22 mouse cellular contexts compared by ENCODE assay signal in the genomic region with DNA sequence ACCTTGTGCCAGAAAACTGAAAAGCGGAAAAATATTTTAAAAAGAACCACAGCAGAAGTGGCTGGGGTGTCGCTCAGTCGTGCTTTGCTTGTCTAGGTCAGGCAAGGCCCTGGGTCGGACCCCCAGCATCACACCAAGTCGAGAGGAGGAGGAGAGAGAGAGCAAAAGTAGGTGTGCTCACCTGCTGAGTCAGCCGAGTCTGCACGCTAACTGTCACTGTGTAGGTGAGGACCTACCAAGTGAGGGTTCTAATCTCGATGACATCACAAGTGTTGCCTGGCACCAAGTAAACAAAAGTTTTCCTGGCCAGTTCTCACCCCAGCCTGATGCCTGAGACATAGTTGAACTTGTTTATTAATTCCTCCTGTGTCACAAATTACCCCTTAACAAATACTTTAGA. TPM values are rescaled to one million over a fixed set of nuclear protein-coding genes. Genes with fewer than 3 reads are reported as not detected.
DNase-seq lines count a peak whose midpoint lies in the region; ATAC-seq lines count a peak whose summit lies in the region.
"Had no signal": no experiment of that assay in that cellular context is flagged by ENCODE, and none has a peak within 500 bp of the region (broad histone marks: within the 10 kb centered on the region; RNA-seq: fewer than 3 reads in every experiment).

No protein-coding gene starts in this region.

- H3K36me3 ChIP-seq in heart, embryonic 13.5 days, result 0 out of 2 replicates have a peak, but pooled peaks cover 5% of the 10 kb centered on the region
- 0 out of 2 replicates have a peak, but pooled peaks cover 3% of the 10 kb centered on the region for H3K36me3 ChIP-seq in heart, embryonic 10.5 days
- 0 out of 2 replicates have a peak, but pooled peaks cover 9% of the 10 kb centered on the region for H3K36me3 ChIP-seq in midbrain, embryonic 12.5 days
- H3K36me3 ChIP-seq in midbrain, embryonic 11.5 days (ENCODE audit: control insufficient read depth, insufficient read depth, low read length), result no peaks in the 10 kb centered on the region
- H3K36me3 ChIP-seq in midbrain, embryonic 13.5 days, result peaks cover 13% of the 10 kb centered on the region
- H3K36me3 ChIP-seq in neural tube, embryonic 15.5 days, result peaks cover 11% of the 10 kb centered on the region
- H3K36me3 ChIP-seq: liver, embryonic 13.5 days; lung, embryonic 15.5 days; stomach, embryonic 15.5 days had no signal

- DNase-seq in heart, embryonic 10.5 days (ENCODE audit: low spot score), result no peak
- DNase-seq in midbrain, embryonic 11.5 days (ENCODE audit: low spot score, missing footprints), result no peak
- DNase-seq: adrenal gland, postnatal 25 days; cerebellum, adult 2 months; gastrocnemius, postnatal 25 days; heart, postnatal 14 days; kidney, adult 2 months; kidney, postnatal 10 days; left cerebral cortex, postnatal 4 days; liver, embryonic 13.5 days had no signal

- peaks cover 4% of the 10 kb centered on the region; the same call in 1 of the 2 replicates for H3K27me3 ChIP-seq in heart, embryonic 13.5 days (replicated peaks)
- 0 out of 2 replicates have a peak, but pooled peaks cover 4% of the 10 kb centered on the region for H3K27me3 ChIP-seq in heart, embryonic 10.5 days (ENCODE audit: insufficient read depth, poor library complexity, severe bottlenecking)
- H3K27me3 ChIP-seq in midbrain, embryonic 12.5 days, result peaks cover 11% of the 10 kb centered on the region
- no peaks in the 10 kb centered on the region for H3K27me3 ChIP-seq in midbrain, embryonic 11.5 days (ENCODE audit: control insufficient read depth, insufficient read depth, low read length)
- peaks cover 12% of the 10 kb centered on the region for H3K27me3 ChIP-seq in midbrain, embryonic 13.5 days
- H3K27me3 ChIP-seq in neural tube, embryonic 15.5 days (replicated peaks), result no peaks in the 10 kb centered on the region; the same call in 1 of the 2 replicates
- H3K27me3 ChIP-seq: CH12.LX; liver, embryonic 13.5 days; lung, embryonic 15.5 days; stomach, embryonic 15.5 days had no signal

- no peak overlapping the region for H3K9ac ChIP-seq in heart, embryonic 13.5 days
- H3K9ac ChIP-seq in midbrain, embryonic 12.5 days (replicated peaks), result no peak overlapping the region
- no peak overlapping the region for H3K9ac ChIP-seq in midbrain, embryonic 11.5 days (ENCODE audit: low read length)
- 0 out of 2 replicates have a peak overlapping the region, but pooled peaks have one; percentile 63 for H3K9ac ChIP-seq in midbrain, embryonic 13.5 days (replicated peaks)
- H3K9ac ChIP-seq in neural tube, embryonic 15.5 days (replicated peaks), result 0 out of 2 replicates have a peak overlapping the region, but pooled peaks have one; percentile 37

- H3K4me3 ChIP-seq in heart, embryonic 13.5 days, result no peak overlapping the region
- no peak overlapping the region for H3K4me3 ChIP-seq in heart, embryonic 10.5 days
- no peak overlapping the region for H3K4me3 ChIP-seq in midbrain, embryonic 12.5 days
- H3K4me3 ChIP-seq in midbrain, embryonic 11.5 days (ENCODE audit: low read depth, low read length), result no peak overlapping the region
- H3K4me3 ChIP-seq in midbrain, embryonic 13.5 days (replicated peaks), result no peak overlapping the region
- no peak overlapping the region for H3K4me3 ChIP-seq in neural tube, embryonic 15.5 days (replicated peaks)
- H3K4me3 ChIP-seq: erythroblast, embryonic 14.5 days had no signal

- ATAC-seq in heart, embryonic 13.5 days (ENCODE audit: extremely low read depth, insufficient number of reproducible peaks, low FRiP score, low TSS enrichment), result no peak
- no peak for ATAC-seq in midbrain, embryonic 12.5 days (ENCODE audit: low FRiP score, low read depth)
- ATAC-seq in midbrain, embryonic 11.5 days (ENCODE audit: low FRiP score), result no peak
- no peak for ATAC-seq in midbrain, embryonic 13.5 days
- ATAC-seq in neural tube, embryonic 15.5 days (ENCODE audit: low FRiP score), result no peak
- no peak for ATAC-seq in granulocyte monocyte progenitor cell, adult 5-6 weeks (replicated peaks; ENCODE audit: poor library complexity, severe bottlenecking)
- ATAC-seq: forebrain, embryonic 16.5 days; inflammation-experienced regulatory T-cells, adult 6 months had no signal

- 77% methylated on average over 8 of the region's 8 CpGs for WGBS in heart, embryonic 13.5 days
- WGBS in heart, embryonic 10.5 days, result 79% methylated on average over 8 of the region's 8 CpGs
- 88% methylated on average over 8 of the region's 8 CpGs for WGBS in midbrain, embryonic 12.5 days
- 86% methylated on average over 8 of the region's 8 CpGs for WGBS in midbrain, embryonic 11.5 days
- WGBS in midbrain, embryonic 13.5 days, result 93% methylated on average over 8 of the region's 8 CpGs
- 89% methylated on average over 8 of the region's 8 CpGs for WGBS in neural tube, embryonic 15.5 days

- H3K9me3 ChIP-seq in heart, embryonic 13.5 days, result no peaks in the 10 kb centered on the region
- H3K9me3 ChIP-seq in heart, embryonic 10.5 days, result no peaks in the 10 kb centered on the region
- no peaks in the 10 kb centered on the region for H3K9me3 ChIP-seq in midbrain, embryonic 12.5 days
- H3K9me3 ChIP-seq in midbrain, embryonic 11.5 days (ENCODE audit: control insufficient read depth, low read length), result no peaks in the 10 kb centered on the region
- no peaks in the 10 kb centered on the region for H3K9me3 ChIP-seq in midbrain, embryonic 13.5 days
- H3K9me3 ChIP-seq in neural tube, embryonic 15.5 days (replicated peaks), result no peaks in the 10 kb centered on the region
- H3K9me3 ChIP-seq: liver, embryonic 13.5 days; lung, embryonic 15.5 days; stomach, embryonic 15.5 days had no signal

- peak overlapping the region; percentile 77; the same call in 1 of the 2 replicates for H3K4me2 ChIP-seq in heart, embryonic 13.5 days
- H3K4me2 ChIP-seq in midbrain, embryonic 12.5 days (replicated peaks), result peak overlapping the region; percentile 58; the same call in 1 of the 2 replicates
- no peak overlapping the region for H3K4me2 ChIP-seq in midbrain, embryonic 11.5 days
- peak overlapping the region; percentile 57 for H3K4me2 ChIP-seq in midbrain, embryonic 13.5 days (replicated peaks)
- peak overlapping the region; percentile 67 for H3K4me2 ChIP-seq in neural tube, embryonic 15.5 days

- no peak overlapping the region for H3K27ac ChIP-seq in heart, embryonic 13.5 days (replicated peaks)
- H3K27ac ChIP-seq in heart, embryonic 10.5 days, result no peak overlapping the region
- H3K27ac ChIP-seq in midbrain, embryonic 12.5 days (replicated peaks), result no peak overlapping the region
- no peak overlapping the region for H3K27ac ChIP-seq in midbrain, embryonic 11.5 days (ENCODE audit: low read depth, low read length)
- no peak overlapping the region for H3K27ac ChIP-seq in midbrain, embryonic 13.5 days
- no peak overlapping the region for H3K27ac ChIP-seq in neural tube, embryonic 15.5 days (replicated peaks)
- H3K27ac ChIP-seq: liver, embryonic 13.5 days; lung, embryonic 15.5 days; macrophage; stomach, embryonic 15.5 days had no signal

- H3K4me1 ChIP-seq in heart, embryonic 13.5 days, result peaks cover 9% of the 10 kb centered on the region
- H3K4me1 ChIP-seq in heart, embryonic 10.5 days, result peaks cover 11% of the 10 kb centered on the region; the same call in 1 of the 2 replicates
- peaks cover 9% of the 10 kb centered on the region for H3K4me1 ChIP-seq in midbrain, embryonic 12.5 days
- H3K4me1 ChIP-seq in midbrain, embryonic 11.5 days (ENCODE audit: control insufficient read depth, insufficient read depth, low read length), result peaks cover 5% of the 10 kb centered on the region
- H3K4me1 ChIP-seq in midbrain, embryonic 13.5 days (replicated peaks), result peaks cover 13% of the 10 kb centered on the region
- H3K4me1 ChIP-seq in neural tube, embryonic 15.5 days, result peaks cover 13% of the 10 kb centered on the region

RNA-seq across cellular contexts. Expression of gene Usp42, which starts 27.5 kb away (rescaled TPM):
- polyA plus RNA-seq in heart, embryonic 13.5 days (2015; fragmentation: Nextera tagmentation; extraction: Ambion mirVana), result 10.9 and 11.2 TPM in 2 replicates
- polyA plus RNA-seq in heart, embryonic 10.5 days (2016; fragmentation: Nextera tagmentation; extraction: Ambion mirVana), result 15.7 and 15.9 TPM in 2 replicates
- polyA plus RNA-seq in midbrain, embryonic 12.5 days (2016; fragmentation: Nextera tagmentation; extraction: Ambion mirVana), result 34.8 and 37.3 TPM in 2 replicates
- 30.4 and 31.4 TPM in 2 replicates for polyA plus RNA-seq in midbrain, embryonic 11.5 days (2014; fragmentation: Nextera tagmentation; extraction: Ambion mirVana)
- polyA plus RNA-seq in midbrain, embryonic 13.5 days (2015; fragmentation: Nextera tagmentation; extraction: Ambion mirVana), result 31.5 and 32.6 TPM in 2 replicates
- polyA plus RNA-seq in neural tube, embryonic 15.5 days (2015; fragmentation: Nextera tagmentation; extraction: Ambion mirVana), result 22.7 and 25.1 TPM in 2 replicates
- total RNA-seq in granulocyte monocyte progenitor cell, adult 5-6 weeks (2014; fragmentation: Nextera tagmentation), result 15.4 and 19.0 TPM in 2 replicates
- 10.4 and 13.4 TPM in 2 replicates for total RNA-seq in granulocyte monocyte progenitor cell, adult 5-6 weeks (2017)

RNA-seq across cellular contexts. Expression of gene Eif2ak1, which starts 58.0 kb away (rescaled TPM):
- 26.7 and 26.9 TPM in 2 replicates for polyA plus RNA-seq in heart, embryonic 13.5 days (2015; fragmentation: Nextera tagmentation; extraction: Ambion mirVana)
- 38.0 and 41.0 TPM in 2 replicates for polyA plus RNA-seq in heart, embryonic 10.5 days (2016; fragmentation: Nextera tagmentation; extraction: Ambion mirVana)
- polyA plus RNA-seq in midbrain, embryonic 12.5 days (2016; fragmentation: Nextera tagmentation; extraction: Ambion mirVana), result 44.8 and 47.6 TPM in 2 replicates
- 52.8 and 54.5 TPM in 2 replicates for polyA plus RNA-seq in midbrain, embryonic 11.5 days (2014; fragmentation: Nextera tagmentation; extraction: Ambion mirVana)
- polyA plus RNA-seq in midbrain, embryonic 13.5 days (2015; fragmentation: Nextera tagmentation; extraction: Ambion mirVana), result 44.9 and 46.3 TPM in 2 replicates
- polyA plus RNA-seq in neural tube, embryonic 15.5 days (2015; fragmentation: Nextera tagmentation; extraction: Ambion mirVana), result 48.2 and 50.7 TPM in 2 replicates
- total RNA-seq in granulocyte monocyte progenitor cell, adult 5-6 weeks (2014; fragmentation: Nextera tagmentation), result 28.4 and 29.7 TPM in 2 replicates
- 35.6 and 36.3 TPM in 2 replicates for total RNA-seq in granulocyte monocyte progenitor cell, adult 5-6 weeks (2017)

Comparison
In these comparisons a context has a peak if more than half of its experiments do, and no peak if none do; other contexts are left out.
1. H3K9ac ChIP-seq: peak in midbrain, embryonic 13.5 days (single experiment) and neural tube, embryonic 15.5 days (single experiment); none in heart, embryonic 13.5 days (single experiment), midbrain, embryonic 12.5 days (single experiment) and midbrain, embryonic 11.5 days (single experiment).